Mouse (Mus musculus) liver, adult 2 months (tissue): Measurements from ENCODE around the gene Snf8. TPM values are rescaled to one million over a fixed set of nuclear protein-coding genes. Genes with fewer than 3 reads are reported as not detected.

Experiments used
- DNase-seq: peaks from one replicate; pipeline ENCODE4 v3.0.0-alpha.2; 2011; ENCODE audit warnings: low read depth, low spot score; ENCODE audit errors: extremely low read depth
- H3K27ac ChIP-seq: fragments of 200-500 bp; replicated peaks from 2 replicates; pipeline ENCODE4 v1.5.1; 2012; ENCODE audit warnings: low read depth, mild to moderate bottlenecking, control low read depth, inconsistent platforms, low read length; ENCODE audit not compliant: insufficient read depth
- H3K27me3 ChIP-seq: fragments of 200-500 bp; 2 replicates; pipeline ENCODE4 v1.6.1; 2012; ENCODE audit warnings: mild to moderate bottlenecking, moderate library complexity, low read length, inconsistent platforms; ENCODE audit not compliant: control insufficient read depth, insufficient read depth
- H3K36me3 ChIP-seq: fragments of 200-500 bp; 2 replicates; pipeline ENCODE4 v1.6.1; 2012; ENCODE audit warnings: low read length, inconsistent platforms; ENCODE audit not compliant: control insufficient read depth, insufficient read depth
- H3K4me1 ChIP-seq: fragments of 200-500 bp; 2 replicates; pipeline ENCODE4 v1.6.1; 2011; ENCODE audit warnings: low read length; ENCODE audit not compliant: control insufficient read depth, insufficient read depth
- H3K4me3 ChIP-seq: fragments of 200-500 bp; 2 replicates; pipeline ENCODE4 v1.5.1; 2011; ENCODE audit warnings: low read depth, mild to moderate bottlenecking, control low read depth, low read length, moderate library complexity; ENCODE audit not compliant: insufficient read depth
- H3K79me2 ChIP-seq: fragments of 200-500 bp; 2 replicates; pipeline ENCODE4 v1.6.1; 2012; ENCODE audit warnings: inconsistent platforms, mild to moderate bottlenecking, low read length, moderate library complexity; ENCODE audit not compliant: control insufficient read depth, insufficient read depth
- H3K9ac ChIP-seq: fragments of 200-500 bp; 2 replicates; pipeline ENCODE4 v1.6.1; 2012; ENCODE audit warnings: low read depth, mild to moderate bottlenecking, control low read depth, inconsistent platforms, low read length
- CTCF ChIP-seq: fragments of 200-500 bp; IDR thresholded peaks from 2 replicates; pipeline ENCODE4 v1.5.1; 2011; ENCODE audit warnings: low read depth, low read length, control low read depth
- POLR2A ChIP-seq: fragments of 200-500 bp; IDR thresholded peaks from 2 replicates; pipeline ENCODE4 v1.6.1; 2011; ENCODE audit warnings: low read length, control low read depth; ENCODE audit not compliant: insufficient read depth; ENCODE audit errors: extremely low read depth
- WGBS: fragments of 180-500 bp; shearing (Covaris S2); methylation state at CpG from one replicate; pipeline ENCODE4 v1.1.7; 2018; 5-methylcytosine and 5-hydroxymethylcytosine counted together
- polyA plus RNA-seq: library from polyadenylated mRNA; depleted of rRNA; stranded (reverse); fragments of >200 nt; gene quantifications from 2 replicates; pipeline ENCODE4 v1.2.3, GENCODE M21; 2012
- total RNA-seq: library from RNA; depleted of rRNA; stranded (reverse); fragments of >200 nt; gene quantifications from 2 replicates; pipeline ENCODE4 v1.2.3, GENCODE M21; 2014

Snf8 gene
- total and polyA plus RNA-seq, 2 experiments: 19.1 to 25.4 TPM

- TF ChIP-seq CTCF: no peak
- TF ChIP-seq POLR2A: no peak
- peak; percentile 25 for DNase-seq
- peaks cover 16% of the 10 kb centered on the region for H3K4me1 ChIP-seq
- H3K27ac ChIP-seq: no peak overlapping the region
- no peak overlapping the region for H3K9ac ChIP-seq
- no peaks in the 10 kb centered on the region for H3K27me3 ChIP-seq
- WGBS: 90% methylated on average over 7 of the region's 7 CpGs
- no peak overlapping the region for H3K4me3 ChIP-seq
- H3K79me2 ChIP-seq: peaks cover 6% of the 10 kb centered on the region; the same call in 1 of the 2 replicates
- H3K36me3 ChIP-seq: peaks cover 12% of the 10 kb centered on the region
Measured at GRCm38 (mm10) chr11:96070353-96070752, 35.7 kb downstream of the Snf8 start.

- no peaks in the 10 kb centered on the region for H3K27me3 ChIP-seq
- no peak for DNase-seq
- H3K36me3 ChIP-seq: peaks cover 12% of the 10 kb centered on the region
- H3K9ac ChIP-seq: no peak overlapping the region
- TF ChIP-seq CTCF (no peak), POLR2A (no peak)
- H3K4me3 ChIP-seq: no peak overlapping the region
- H3K79me2 ChIP-seq: peaks cover 6% of the 10 kb centered on the region; the same call in 1 of the 2 replicates
- 89% methylated on average over 1 of the region's 1 CpGs for WGBS
- H3K27ac ChIP-seq: no peak overlapping the region
- H3K4me1 ChIP-seq: peaks cover 13% of the 10 kb centered on the region
Measured at GRCm38 (mm10) chr11:96071013-96071412, 36.3 kb downstream of the Snf8 start.

GRCm38 (mm10) chr11:96073295-96073993, 38.8 kb downstream of the Snf8 start:
- peak overlapping the region; percentile 27 for H3K9ac ChIP-seq

GRCm38 (mm10) chr11:96074351-96075176, 39.9 kb downstream of the Snf8 start:
- TF ChIP-seq CTCF (no peak), POLR2A (no peak)
- Histone ChIP-seq H3K79me2 (peaks cover 6% of the 10 kb centered on the region; the same call in 1 of the 2 replicates), H3K9ac (peak overlapping the region; percentile 91), H3K36me3 (peaks cover 12% of the 10 kb centered on the region), H3K27me3 (no peaks in the 10 kb centered on the region), H3K4me1 (peaks cover 9% of the 10 kb centered on the region), H3K27ac (peak overlapping the region; percentile 90), H3K4me3 (peak overlapping the region; percentile 82)
- 5% methylated on average over 17 of the region's 17 CpGs for WGBS
- DNase-seq: peak; percentile 69

More at GRCm38 (mm10) chr11:96073295-96073993, 38.8 kb downstream of the Snf8 start:
- H3K79me2 ChIP-seq: peaks cover 6% of the 10 kb centered on the region; the same call in 1 of the 2 replicates
- peaks cover 12% of the 10 kb centered on the region for H3K36me3 ChIP-seq
- H3K4me3 ChIP-seq: peak overlapping the region; percentile 35; the same call in 1 of the 2 replicates
- TF ChIP-seq CTCF (no peak), POLR2A (no peak)
- peak; percentile 63 for DNase-seq
- H3K27me3 ChIP-seq: no peaks in the 10 kb centered on the region
- peaks cover 10% of the 10 kb centered on the region for H3K4me1 ChIP-seq
- WGBS: 19% methylated on average over 9 of the region's 9 CpGs
- peak overlapping the region; percentile 90 for H3K27ac ChIP-seq

- Histone ChIP-seq H3K27me3 (no peaks in the 10 kb centered on the region), H3K4me1 (peaks cover 9% of the 10 kb centered on the region), H3K79me2 (peaks cover 6% of the 10 kb centered on the region; the same call in 1 of the 2 replicates), H3K4me3 (peak overlapping the region; percentile 82), H3K36me3 (peaks cover 12% of the 10 kb centered on the region), H3K27ac (peak overlapping the region; percentile 90), H3K9ac (peak overlapping the region; percentile 91)
- no peak for TF ChIP-seq POLR2A
- no peak for TF ChIP-seq CTCF
- DNase-seq: no peak
- WGBS: under 1% methylated on average over 15 of the region's 15 CpGs
Measured at GRCm38 (mm10) chr11:96075177-96075508, 40.5 kb downstream of the Snf8 start.
